Mouse (Mus musculus) heart, adult 18-20 months (tissue): Measurements from ENCODE around the gene Myadml2. TPM values are rescaled to one million over a fixed set of nuclear protein-coding genes. Genes with fewer than 3 reads are reported as not detected.
A peak's percentile ranks its signal among the peaks of the same experiment; 100 is the strongest.

Experiments
- DNase-seq, 2 experiments: peaks; one replicate each; pipeline ENCODE4 v3.0.0; 2021 to 2022; ENCODE audit warnings: mixed read lengths in 1 of 2
- microRNA-seq, 2 experiments: library from miRNA; unstranded; fragments of <30 nt; microRNA quantifications; one replicate each; pipeline ENCODE4 v1.2.0; 2022
- total RNA-seq, 2 experiments: library from RNA; stranded (reverse); gene quantifications; 2 replicates each; pipeline ENCODE4 v1.2.3; 2021

Gene Myadml2
- total RNA-seq, 2 experiments from 2014 or later: 77.0 to 81.2 TPM

GRCm38 (mm10) chr11:120612763-120613162 is 35.2 kb downstream of the Myadml2 start:
- peak; percentile 67 to 80 for DNase-seq

- DNase-seq: no peak
These were observed 37.4 kb downstream of the Myadml2 start for GRCm38 (mm10) chr11:120610477-120611046.

GRCm38 (mm10) chr11:120609250-120609649 is 38.7 kb downstream of the Myadml2 start:
- DNase-seq: no peak

DNA sequence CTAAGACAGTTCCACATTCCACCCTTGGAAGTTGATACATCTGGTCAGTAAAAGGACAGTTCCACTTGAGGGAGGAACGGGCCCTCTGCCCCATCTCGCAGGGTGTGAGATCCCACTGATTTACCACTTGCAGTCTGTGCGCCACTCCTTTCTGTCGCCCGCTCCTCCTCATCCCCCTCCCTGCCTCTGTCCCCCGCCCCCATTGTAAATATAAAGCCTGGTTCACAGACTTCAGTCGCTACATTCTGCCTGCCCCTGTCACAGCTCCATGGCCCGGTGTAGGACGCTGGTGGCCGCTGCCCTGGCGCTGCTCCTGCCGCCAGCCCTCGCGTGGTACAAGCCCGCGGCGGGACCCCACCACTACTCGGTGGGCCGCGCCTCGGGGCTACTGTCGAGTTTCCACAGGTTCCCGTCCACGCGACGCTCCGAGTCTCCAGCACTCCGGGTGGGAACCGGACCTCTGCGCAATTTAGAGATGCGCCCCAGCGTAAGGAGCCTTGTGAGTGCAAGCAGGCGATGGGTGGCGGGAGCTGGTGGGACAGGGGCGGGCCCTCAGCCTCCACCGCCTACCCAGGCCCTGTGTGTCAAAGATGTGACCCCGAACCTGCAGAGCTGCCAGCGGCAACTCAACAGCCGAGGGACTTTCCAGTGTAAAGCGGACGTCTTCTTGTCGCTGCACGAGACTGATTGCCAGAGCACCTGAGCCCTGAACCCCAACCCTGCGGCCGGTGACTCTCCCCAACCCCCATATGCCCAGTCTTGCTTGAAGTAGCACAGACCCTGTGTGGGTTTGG is 39.5 kb downstream of the Myadml2 start, which contains the start of gene Npb:
Gene Npb, plus strand, starts transcription at position 237 of the 794 bp plus-strand sequence.
- peak in 1 of 2 experiments; percentile 3 for DNase-seq

DNA sequence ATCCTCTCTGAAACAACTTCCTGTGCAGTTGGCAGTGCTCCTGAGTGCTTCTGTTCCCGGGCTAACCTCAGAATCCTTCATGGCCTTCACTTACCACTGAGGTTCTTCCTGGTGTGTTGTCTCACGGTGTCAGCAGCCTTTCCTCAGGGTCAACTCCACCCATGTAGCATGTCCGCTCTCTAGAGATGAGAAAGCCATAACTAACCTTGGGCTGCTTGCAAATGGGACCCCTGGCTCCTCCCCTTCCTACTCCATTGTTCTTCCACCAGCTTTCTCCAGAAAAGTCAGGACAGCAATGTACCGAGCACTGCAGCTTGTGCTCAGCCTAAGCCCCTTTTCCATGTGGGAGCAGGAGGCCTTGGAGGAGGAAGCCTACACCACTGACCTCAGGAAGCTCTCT is 41.2 kb downstream of the Myadml2 start:
- peak in 1 of 2 experiments; percentile 4 for DNase-seq

DNA sequence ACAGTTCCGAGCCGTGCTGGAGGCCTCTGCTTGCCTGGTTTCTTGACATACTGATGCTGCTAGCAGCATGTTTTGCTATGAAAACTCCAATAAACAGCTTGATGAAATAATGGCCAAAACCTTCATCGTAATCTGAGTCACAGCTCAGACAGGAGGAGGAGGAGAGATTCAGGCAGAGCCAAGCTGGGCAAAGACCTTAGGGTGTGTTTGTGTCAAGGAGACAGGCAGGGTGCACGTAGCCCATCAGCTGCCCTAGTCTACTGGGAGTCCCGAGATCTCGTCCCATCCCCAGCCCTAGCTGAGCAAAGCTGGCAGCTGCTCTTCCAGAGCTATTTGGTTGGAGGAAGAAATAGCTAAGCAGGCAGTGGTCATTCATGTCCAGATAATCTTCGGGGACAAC is 42.3 kb downstream of the Myadml2 start:
- DNase-seq: no peak

DNA sequence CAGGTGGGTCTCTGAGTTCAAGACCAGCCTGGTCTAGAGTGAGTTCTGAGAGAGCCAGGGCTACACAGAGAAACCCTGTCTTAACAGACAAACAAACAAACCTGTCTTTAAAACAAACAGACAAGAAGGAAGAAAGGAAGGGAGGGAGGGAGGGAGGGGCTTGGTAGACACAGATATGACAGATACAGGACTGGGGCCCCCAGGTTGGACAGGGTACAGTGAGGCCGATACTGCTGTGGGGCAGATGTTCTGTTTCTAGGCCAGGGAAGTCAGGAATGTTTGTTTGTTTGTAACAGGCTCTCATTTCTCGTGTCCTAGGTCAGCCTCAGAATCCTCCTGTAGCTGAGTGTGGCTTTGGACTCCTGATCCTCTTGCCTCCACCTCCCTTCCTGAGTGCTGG is 44.4 kb downstream of the Myadml2 start:
- DNase-seq: no peak

DNA sequence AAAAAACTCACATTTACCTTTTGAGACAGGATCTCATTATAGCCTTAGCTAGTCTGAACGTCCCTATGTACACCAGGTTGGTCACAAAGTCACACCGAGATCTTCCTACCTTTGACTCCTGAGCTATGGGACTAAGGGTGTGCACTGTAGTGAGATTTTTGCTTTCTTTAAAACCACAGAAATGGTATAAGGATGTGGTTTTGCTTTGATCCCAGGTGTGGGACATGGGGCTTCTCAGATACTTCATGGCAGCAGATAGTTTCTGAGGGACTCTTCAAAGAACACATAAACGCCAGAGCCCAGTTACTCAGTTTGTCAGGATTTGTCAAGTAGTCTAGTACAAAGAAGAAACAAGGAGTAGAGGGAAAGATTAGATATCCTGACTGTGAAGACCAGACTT is 47.2 kb downstream of the Myadml2 start:
- DNase-seq: no peak

GRCm38 (mm10) chr11:120598990-120599549 is 48.9 kb downstream of the Myadml2 start:
- DNase-seq: no peak

- DNase-seq: peak; percentile 94 to 95
These were observed 49.5 kb downstream of the Myadml2 start, which contains the start of the genes Alyref and Anapc11 for GRCm38 (mm10) chr11:120598283-120598989. TSS of gene Alyref (minus strand) at chr11:120598365. TSS of gene Anapc11 (plus strand) at chr11:120598421.

DNA sequence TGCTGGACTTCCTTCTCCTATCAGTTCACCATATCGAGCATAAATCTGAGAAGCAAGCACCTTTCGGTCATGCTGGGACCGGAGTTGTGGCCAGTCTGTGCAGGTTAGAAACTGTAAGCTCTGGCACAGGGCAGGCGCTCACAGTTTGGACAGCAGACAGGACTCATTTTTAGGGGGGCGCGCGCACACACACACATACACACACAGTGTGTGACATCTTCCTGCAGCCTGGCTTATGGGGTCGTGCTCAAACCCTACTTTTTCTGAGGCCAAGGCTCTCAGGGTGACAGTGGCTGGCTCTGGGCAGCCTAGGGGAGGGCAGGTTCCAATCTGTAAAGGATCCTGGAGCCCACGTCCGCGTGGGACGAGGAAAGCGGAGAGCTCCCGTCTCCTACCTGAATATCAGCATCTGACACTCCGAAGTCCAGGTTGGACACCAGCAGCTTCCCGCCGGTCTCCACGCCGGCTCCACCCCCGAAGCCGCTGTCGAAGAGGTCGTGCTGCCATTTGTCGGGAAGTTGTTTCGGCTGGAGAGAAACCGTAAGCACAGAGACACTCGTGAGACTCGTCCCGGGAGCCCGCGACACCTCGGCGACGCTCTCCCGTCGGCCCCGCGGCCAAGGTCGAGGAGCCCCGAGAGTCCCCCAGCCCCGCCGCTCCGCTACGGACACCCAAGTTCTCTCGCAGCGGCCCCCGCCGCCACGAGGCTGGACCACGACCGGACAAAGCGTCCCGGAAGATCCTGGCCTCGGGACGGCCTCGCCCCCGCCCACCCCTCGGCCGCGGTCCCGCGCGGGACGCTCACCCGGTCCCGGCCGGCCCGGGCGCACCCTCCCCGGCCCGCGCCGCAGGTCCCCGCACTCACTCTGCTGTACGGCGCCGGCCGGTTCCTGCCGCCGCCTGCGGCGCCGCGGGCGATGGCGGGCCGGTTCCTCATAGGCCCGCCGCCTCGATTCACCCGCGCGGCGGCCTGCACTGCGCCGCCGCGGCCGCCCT is 50.4 kb downstream of the Myadml2 start:
- peak in 1 of 2 experiments; percentile 30 for DNase-seq

Small RNA genes lying within 50 kb of the gene (microRNA-seq; reads per million reads assigned to microRNA genes)
- gene Mir6936: 0 to 0.27 reads per million in 2 experiments

Other genes with a start within 250 kb of the Myadml2 start
- 10 to 100 TPM; 62.0 to 65.2 TPM for gene Nploc4, start 210.4 kb downstream of the Myadml2 start, total RNA-seq
- 1 to 10 TPM; 1.0 to 2.3 TPM for gene Tspan10, start 205.5 kb downstream of the Myadml2 start, total RNA-seq
- under 1 TPM in 1 of 2 experiments, not detected in 1; 0.57 TPM for gene Pde6g, start 194.7 kb downstream of the Myadml2 start, total RNA-seq
- gene Oxld1, start 190.1 kb downstream of the Myadml2 start, total RNA-seq: 10 to 100 TPM; 58.1 to 70.3 TPM
- 1 to 10 TPM; 6.0 to 7.3 TPM for gene Ccdc137, start 190.0 kb downstream of the Myadml2 start, total RNA-seq
- 10 to 100 TPM; 10.1 to 12.0 TPM for gene Arl16, start 180.6 kb downstream of the Myadml2 start, total RNA-seq
- gene Mrpl12, start 163.5 kb downstream of the Myadml2 start, total RNA-seq: 100 to 1,000 TPM; 245 to 267 TPM
- 10 to 100 TPM; 15.4 to 15.9 TPM for gene Slc25a10, start 156.3 kb downstream of the Myadml2 start, total RNA-seq
- gene Gcgr, start 117.5 kb downstream of the Myadml2 start, total RNA-seq: under 1 TPM; 0.93 to 0.94 TPM
- gene Mcrip1, start 98.4 kb downstream of the Myadml2 start, total RNA-seq: 10 to 100 TPM; 39.1 to 44.1 TPM
- gene Ppp1r27, start 97.0 kb downstream of the Myadml2 start, total RNA-seq: under 1 TPM in 1 of 2 experiments, not detected in 1; 0.35 TPM
- 100 to 1,000 TPM; 230 TPM for gene P4hb, start 74.9 kb downstream of the Myadml2 start, total RNA-seq
- 100 to 1,000 TPM; 133 to 144 TPM for gene Arhgdia, start 66.5 kb downstream of the Myadml2 start, total RNA-seq
- gene Alyref, start 49.8 kb downstream of the Myadml2 start, total RNA-seq: 10 to 100 TPM; 44.1 to 46.9 TPM
- gene Anapc11, start 49.7 kb downstream of the Myadml2 start, total RNA-seq: 10 to 100 TPM; 84.4 to 89.0 TPM
- gene Npb, start 39.7 kb downstream of the Myadml2 start, total RNA-seq: not detected
- 10 to 100 TPM; 47.2 to 51.2 TPM for gene Pcyt2, start 30.2 kb downstream of the Myadml2 start, total RNA-seq
- gene Sirt7, start 22.9 kb downstream of the Myadml2 start, total RNA-seq: 1 to 10 TPM; 6.9 to 8.9 TPM
- gene Mafg, start 14.6 kb downstream of the Myadml2 start, total RNA-seq: 10 to 100 TPM; 33.7 to 35.7 TPM
- gene Pycr1, start 4.4 kb downstream of the Myadml2 start, total RNA-seq: 1 to 10 TPM; 1.1 to 1.3 TPM
- gene Notum, start 13.0 kb upstream of the Myadml2 start, total RNA-seq: under 1 TPM in 1 of 2 experiments, not detected in 1; 0.33 TPM
- gene Aspscr1, start 24.8 kb upstream of the Myadml2 start, total RNA-seq: 10 to 100 TPM; 28.5 to 31.3 TPM
- 10 to 100 TPM; 32.5 to 34.2 TPM for gene Cenpx, start 65.6 kb upstream of the Myadml2 start, total RNA-seq
- gene Lrrc45, start 65.8 kb upstream of the Myadml2 start, total RNA-seq: 1 to 10 TPM; 3.8 to 4.3 TPM
- gene Rac3, start 73.3 kb upstream of the Myadml2 start, total RNA-seq: 1 to 10 TPM; 1.1 to 1.3 TPM
- gene Dcxr, start 79.1 kb upstream of the Myadml2 start, total RNA-seq: 10 to 100 TPM; 16.6 to 16.7 TPM
- 10 to 100 TPM; 20.9 to 82.2 TPM for gene Cbr2, start 84.0 kb upstream of the Myadml2 start, total RNA-seq
- gene Hmga1b, start 114.6 kb upstream of the Myadml2 start, total RNA-seq: 10 to 100 TPM; 23.6 to 49.8 TPM
- gene Rfng, start 136.0 kb upstream of the Myadml2 start, total RNA-seq: 10 to 100 TPM; 11.4 to 11.5 TPM
- gene Gps1, start 136.1 kb upstream of the Myadml2 start, total RNA-seq: 10 to 100 TPM; 54.8 to 55.9 TPM
- gene Dus1l, start 148.2 kb upstream of the Myadml2 start, total RNA-seq: 10 to 100 TPM; 22.4 to 30.3 TPM
- gene Fasn, start 176.4 kb upstream of the Myadml2 start, total RNA-seq: 100 to 1,000 TPM in 1 of 2 experiments, 10 to 100 TPM in 1; 41.4 to 258 TPM